Mouse (Mus musculus) heart, embryonic 12.5 days (tissue): Measurements from ENCODE around the gene Ints14. TPM values are rescaled to one million over a fixed set of nuclear protein-coding genes. Genes with fewer than 3 reads are reported as not detected.

Source experiments
- ATAC-seq: fragments of 200-750 bp; cut with Nextera tagmentation; 2 replicates; pipeline ENCODE4 v1.8.0; 2017; ENCODE audit warnings: moderate TSS enrichment, moderate library complexity; ENCODE audit not compliant: insufficient number of reproducible peaks, low FRiP score
- H3K27ac ChIP-seq: fragments of 300-500 bp; sonication (generic); 2 replicates; pipeline ENCODE4 v1.5.1; 2016; ENCODE audit warnings: mild to moderate bottlenecking, moderate library complexity; ENCODE audit not compliant: poor library complexity, severe bottlenecking
- H3K27me3 ChIP-seq: fragments of 300-500 bp; sonication (generic); replicated peaks from 2 replicates; pipeline ENCODE4 v1.6.1; 2016; ENCODE audit warnings: mild to moderate bottlenecking, moderate library complexity
- H3K36me3 ChIP-seq: fragments of 300-500 bp; sonication (generic); 2 replicates; pipeline ENCODE4 v1.6.1; 2016; ENCODE audit warnings: mild to moderate bottlenecking, moderate library complexity
- H3K4me1 ChIP-seq: fragments of 300-500 bp; sonication (generic); replicated peaks from 2 replicates; pipeline ENCODE4 v1.6.1; 2016; ENCODE audit warnings: mild to moderate bottlenecking
- H3K4me2 ChIP-seq: fragments of 300-500 bp; sonication (generic); 2 replicates; pipeline ENCODE4 v1.6.1; 2016; ENCODE audit warnings: mild to moderate bottlenecking, moderate library complexity
- H3K4me3 ChIP-seq: fragments of 300-500 bp; sonication (generic); 2 replicates; pipeline ENCODE4 v1.5.1; 2016; ENCODE audit warnings: mild to moderate bottlenecking
- H3K9ac ChIP-seq: fragments of 300-500 bp; sonication (generic); 2 replicates; pipeline ENCODE4 v1.6.1; 2016; ENCODE audit warnings: mild to moderate bottlenecking, moderate library complexity
- H3K9me3 ChIP-seq: fragments of 300-500 bp; sonication (generic); replicated peaks from 2 replicates; pipeline ENCODE4 v1.6.1; 2016; ENCODE audit warnings: mild to moderate bottlenecking, moderate library complexity
- WGBS: fragments of 180-500 bp; shearing (Covaris S2); methylation state at CpG from one replicate; pipeline ENCODE4 v1.1.7; 2016; 5-methylcytosine and 5-hydroxymethylcytosine counted together
- polyA plus RNA-seq: library from polyadenylated mRNA; unstranded; fragments of >200 nt; fragmentation: Nextera tagmentation; extraction: Ambion mirVana; gene quantifications from 2 replicates; pipeline ENCODE4 v1.2.1, GENCODE M21; 2016

The Ints14 gene
- polyA plus RNA-seq, 1 experiment from 2014 or later, result 45.2 TPM

- 3% methylated on average over 6 of the region's 6 CpGs for WGBS
- H3K4me1 ChIP-seq, result peaks cover 68% of the 10 kb centered on the region
Observed at GRCm38 (mm10) chr9:64936508-64936907, 24.2 kb upstream of the Ints14 start.

GRCm38 (mm10) chr9:64937491-64937890 lies 23.2 kb upstream of the Ints14 start:
- WGBS, result 62% methylated on average over 5 of the region's 5 CpGs
- ATAC-seq, result no peak
- peaks cover 6% of the 10 kb centered on the region for H3K27me3 ChIP-seq

More at GRCm38 (mm10) chr9:64936508-64936907, 24.2 kb upstream of the Ints14 start:
- Histone ChIP-seq H3K4me2 (no peak overlapping the region), H3K27ac (no peak overlapping the region), H3K27me3 (no peaks in the 10 kb centered on the region; the same call in 1 of the 2 replicates), H3K36me3 (no peaks in the 10 kb centered on the region), H3K9me3 (no peaks in the 10 kb centered on the region), H3K4me3 (no peak overlapping the region), H3K9ac (no peak overlapping the region)
- no peak for ATAC-seq

GRCm38 (mm10) chr9:64938535-64938934 lies 22.2 kb upstream of the Ints14 start:
- Histone ChIP-seq H3K4me1 (peaks cover 55% of the 10 kb centered on the region), H3K9ac (no peak overlapping the region), H3K4me3 (no peak overlapping the region), H3K27me3 (peaks cover 6% of the 10 kb centered on the region), H3K4me2 (no peak overlapping the region), H3K27ac (no peak overlapping the region), H3K36me3 (no peaks in the 10 kb centered on the region), H3K9me3 (no peaks in the 10 kb centered on the region)
- WGBS, result 27% methylated on average over 5 of the region's 5 CpGs
- ATAC-seq, result no peak

More at GRCm38 (mm10) chr9:64937491-64937890, 23.2 kb upstream of the Ints14 start:
- H3K4me3 ChIP-seq, result no peak overlapping the region
- H3K9ac ChIP-seq, result no peak overlapping the region
- H3K36me3 ChIP-seq, result no peaks in the 10 kb centered on the region
- no peak overlapping the region for H3K4me2 ChIP-seq
- H3K27ac ChIP-seq, result no peak overlapping the region
- H3K9me3 ChIP-seq, result no peaks in the 10 kb centered on the region
- peaks cover 60% of the 10 kb centered on the region for H3K4me1 ChIP-seq

GRCm38 (mm10) chr9:64939281-64939680 lies 21.4 kb upstream of the Ints14 start:
- Histone ChIP-seq H3K4me1 (peaks cover 53% of the 10 kb centered on the region), H3K4me3 (no peak overlapping the region), H3K9ac (no peak overlapping the region), H3K9me3 (no peaks in the 10 kb centered on the region), H3K4me2 (no peak overlapping the region), H3K36me3 (no peaks in the 10 kb centered on the region), H3K27ac (no peak overlapping the region), H3K27me3 (peaks cover 10% of the 10 kb centered on the region)
- 48% methylated on average over 4 of the region's 4 CpGs for WGBS
- no peak for ATAC-seq

- H3K27ac ChIP-seq, result no peak overlapping the region
- no peak for ATAC-seq
- H3K4me1 ChIP-seq, result peaks cover 48% of the 10 kb centered on the region
- H3K9ac ChIP-seq, result no peak overlapping the region
- WGBS, result 87% methylated on average over 2 of the region's 2 CpGs
- no peaks in the 10 kb centered on the region for H3K36me3 ChIP-seq
- H3K9me3 ChIP-seq, result no peaks in the 10 kb centered on the region
- H3K4me2 ChIP-seq, result no peak overlapping the region
- H3K4me3 ChIP-seq, result no peak overlapping the region
- peaks cover 16% of the 10 kb centered on the region for H3K27me3 ChIP-seq
Observed at GRCm38 (mm10) chr9:64939790-64940189, 20.9 kb upstream of the Ints14 start.

GRCm38 (mm10) chr9:64940731-64941346 lies 19.9 kb upstream of the Ints14 start:
- H3K4me3 ChIP-seq, result no peak overlapping the region
- H3K9ac ChIP-seq, result no peak overlapping the region
- 58% methylated on average over 11 of the region's 11 CpGs for WGBS
- H3K27me3 ChIP-seq, result peaks cover 22% of the 10 kb centered on the region
- H3K4me1 ChIP-seq, result peaks cover 45% of the 10 kb centered on the region
- no peaks in the 10 kb centered on the region for H3K36me3 ChIP-seq
- no peak overlapping the region for H3K4me2 ChIP-seq
- ATAC-seq, result no peak
- H3K9me3 ChIP-seq, result no peaks in the 10 kb centered on the region
- H3K27ac ChIP-seq, result peak overlapping the region; percentile 38

- no peaks in the 10 kb centered on the region for H3K9me3 ChIP-seq
- H3K4me3 ChIP-seq, result no peak overlapping the region
- 78% methylated on average over 4 of the region's 4 CpGs for WGBS
- no peak for ATAC-seq
- H3K9ac ChIP-seq, result no peak overlapping the region
- H3K4me2 ChIP-seq, result no peak overlapping the region
- H3K4me1 ChIP-seq, result peaks cover 45% of the 10 kb centered on the region
- H3K27ac ChIP-seq, result peak overlapping the region; percentile 38
- H3K27me3 ChIP-seq, result peaks cover 22% of the 10 kb centered on the region
- H3K36me3 ChIP-seq, result no peaks in the 10 kb centered on the region
Observed at GRCm38 (mm10) chr9:64941650-64942049, 19.1 kb upstream of the Ints14 start.

- H3K27me3 ChIP-seq, result peaks cover 33% of the 10 kb centered on the region
- WGBS, result 31% methylated on average over 11 of the region's 11 CpGs
- H3K9me3 ChIP-seq, result no peaks in the 10 kb centered on the region
- H3K4me3 ChIP-seq, result no peak overlapping the region
- H3K9ac ChIP-seq, result peak overlapping the region; percentile 35; the same call in 1 of the 2 replicates
- H3K4me1 ChIP-seq, result peaks cover 34% of the 10 kb centered on the region
- ATAC-seq, result no peak
- H3K36me3 ChIP-seq, result no peaks in the 10 kb centered on the region
- H3K27ac ChIP-seq, result no peak overlapping the region
- 0 out of 2 replicates have a peak overlapping the region, but pooled peaks have one; percentile 3 for H3K4me2 ChIP-seq
Observed at GRCm38 (mm10) chr9:64943997-64944396, 16.7 kb upstream of the Ints14 start.

- H3K4me1 ChIP-seq, result peaks cover 16% of the 10 kb centered on the region
- 71% methylated on average over 9 of the region's 9 CpGs for WGBS
- no peaks in the 10 kb centered on the region for H3K36me3 ChIP-seq
- no peak overlapping the region for H3K4me2 ChIP-seq
- no peak overlapping the region for H3K9ac ChIP-seq
- no peak overlapping the region for H3K4me3 ChIP-seq
- no peak overlapping the region for H3K27ac ChIP-seq
- ATAC-seq, result no peak
- H3K9me3 ChIP-seq, result no peaks in the 10 kb centered on the region
- peaks cover 60% of the 10 kb centered on the region for H3K27me3 ChIP-seq
Observed at GRCm38 (mm10) chr9:64947483-64948095, 13.1 kb upstream of the Ints14 start.

- Histone ChIP-seq H3K4me2 (no peak within 1 kb of the TSS), H3K27ac (no peak within 1 kb of the TSS), H3K9ac (no peak within 1 kb of the TSS), H3K27me3 (peaks cover 54% of the 10 kb centered on the region), H3K4me3 (no peak within 1 kb of the TSS), H3K36me3 (no peaks in the 10 kb centered on the region), H3K4me1 (peaks cover 7% of the 10 kb centered on the region; the same call in 1 of the 2 replicates), H3K9me3 (no peaks in the 10 kb centered on the region)
- ATAC-seq, result no peak
- WGBS, result 32% methylated on average over 11 of the region's 11 CpGs
Observed at GRCm38 (mm10) chr9:64951161-64951657, 9.5 kb upstream of the Ints14 start, which contains the start of gene Slc24a1. TSS of gene Slc24a1 (minus strand) at chr9:64951607.

- no peak overlapping the region for H3K4me2 ChIP-seq
- no peaks in the 10 kb centered on the region for H3K9me3 ChIP-seq
- peaks cover 6% of the 10 kb centered on the region; the same call in 1 of the 2 replicates for H3K4me1 ChIP-seq
- 16% methylated on average over 5 of the region's 5 CpGs for WGBS
- ATAC-seq, result no peak
- no peak overlapping the region for H3K9ac ChIP-seq
- no peaks in the 10 kb centered on the region for H3K36me3 ChIP-seq
- H3K4me3 ChIP-seq, result no peak overlapping the region
- H3K27ac ChIP-seq, result no peak overlapping the region
- peaks cover 54% of the 10 kb centered on the region for H3K27me3 ChIP-seq
Observed at GRCm38 (mm10) chr9:64952055-64952454, 8.7 kb upstream of the Ints14 start.
